Mouse (Mus musculus) forebrain, embryonic 12.5 days (tissue): ENCODE measurements around the gene Atp5l. TPM values are rescaled to one million over a fixed set of nuclear protein-coding genes. Genes with fewer than 3 reads are reported as not detected.
A peak's percentile ranks its signal among the peaks of the same experiment; 100 is the strongest.

Experiments
- ATAC-seq: fragments of 200-750 bp; cut with Nextera tagmentation; 2 replicates; pipeline ENCODE4 v1.8.0; 2017; ENCODE audit warnings: moderate TSS enrichment; ENCODE audit not compliant: low FRiP score
- H3K27ac ChIP-seq: fragments of 300-500 bp; sonication (generic); 2 replicates; pipeline ENCODE4 v1.5.1; 2016; ENCODE audit warnings: mild to moderate bottlenecking
- H3K27me3 ChIP-seq: fragments of 300-500 bp; sonication (generic); 2 replicates; pipeline ENCODE4 v1.6.1; 2016; ENCODE audit warnings: mild to moderate bottlenecking
- H3K36me3 ChIP-seq: fragments of 300-500 bp; sonication (generic); replicated peaks from 2 replicates; pipeline ENCODE4 v1.6.1; 2016; ENCODE audit warnings: mild to moderate bottlenecking
- H3K4me1 ChIP-seq: fragments of 300-500 bp; sonication (generic); 2 replicates; pipeline ENCODE4 v1.6.1; 2016
- H3K4me2 ChIP-seq: fragments of 300-500 bp; sonication (generic); 2 replicates; pipeline ENCODE4 v1.6.1; 2016; ENCODE audit warnings: mild to moderate bottlenecking, moderate library complexity
- H3K4me3 ChIP-seq: fragments of 300-500 bp; sonication (generic); replicated peaks from 2 replicates; pipeline ENCODE4 v1.5.1; 2016; ENCODE audit warnings: mild to moderate bottlenecking
- H3K9ac ChIP-seq: fragments of 300-500 bp; sonication (generic); 2 replicates; pipeline ENCODE4 v1.6.1; 2016; ENCODE audit warnings: mild to moderate bottlenecking
- H3K9me3 ChIP-seq: fragments of 300-500 bp; sonication (generic); 2 replicates; pipeline ENCODE4 v1.6.1; 2016
- WGBS: fragments of 180-500 bp; shearing (Covaris S2); methylation state at CpG from one replicate; pipeline ENCODE4 v1.1.7; 2016; 5-methylcytosine and 5-hydroxymethylcytosine counted together
- polyA plus RNA-seq: library from polyadenylated mRNA; unstranded; fragments of >200 nt; fragmentation: Nextera tagmentation; extraction: Ambion mirVana; gene quantifications from 2 replicates; pipeline ENCODE4 v1.2.1, GENCODE M21; 2016

Atp5l gene
- polyA plus RNA-seq, 1 experiment from 2014 or later: 567 TPM

DNA sequence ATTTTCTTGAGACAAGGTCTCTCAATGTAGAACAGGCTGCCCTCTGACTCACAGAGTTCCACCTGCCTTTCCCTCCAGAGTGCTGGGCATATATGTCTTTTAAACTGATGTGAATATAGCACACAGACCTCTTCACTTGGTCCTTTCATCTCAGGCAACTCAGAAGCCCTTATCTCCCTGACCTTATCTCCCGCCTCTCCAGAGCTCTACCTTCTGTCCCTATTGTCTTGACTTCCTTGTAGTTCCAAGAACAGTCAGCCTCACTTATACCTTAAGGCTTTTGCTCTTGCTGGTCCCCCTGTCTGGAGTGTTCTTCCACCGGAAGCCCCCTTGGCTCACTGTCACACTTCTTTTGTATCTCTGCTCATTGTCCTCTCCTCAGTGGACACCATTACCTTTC lies 30.4 kb downstream of the Atp5l start:
- Histone ChIP-seq H3K9ac (no peak overlapping the region), H3K4me2 (no peak overlapping the region), H3K36me3 (no peaks in the 10 kb centered on the region), H3K27ac (no peak overlapping the region), H3K4me3 (no peak overlapping the region), H3K27me3 (peaks cover 4% of the 10 kb centered on the region; the same call in 1 of the 2 replicates), H3K9me3 (no peaks in the 10 kb centered on the region), H3K4me1 (no peaks in the 10 kb centered on the region)
- 65% methylated on average over 2 of the region's 2 CpGs for WGBS
- ATAC-seq: no peak

DNA sequence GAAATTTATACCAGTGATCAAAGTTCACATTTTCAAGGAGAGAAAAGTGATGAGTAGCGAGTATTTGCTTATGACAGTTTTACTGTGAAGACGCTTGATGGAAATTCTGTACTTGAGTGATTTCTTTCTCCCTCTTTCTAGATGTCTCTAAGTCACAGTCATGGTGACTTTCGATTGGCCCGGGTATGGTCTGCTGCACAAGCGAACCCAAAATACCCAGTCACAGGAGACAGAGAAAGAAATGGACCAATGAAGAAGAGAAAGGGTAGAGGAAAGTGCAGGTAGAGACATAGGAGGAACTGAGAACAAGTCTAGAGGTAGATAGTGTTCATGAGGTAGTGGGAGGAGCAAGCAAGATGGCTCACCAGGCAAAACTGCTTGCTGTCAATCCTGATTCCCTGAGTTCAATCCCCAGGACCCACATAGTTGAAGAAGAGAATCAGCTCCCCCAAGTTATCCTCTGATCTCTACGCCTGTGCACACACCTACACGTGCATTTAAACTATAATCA lies 32.4 kb downstream of the Atp5l start:
- Histone ChIP-seq H3K4me1 (peaks cover 3% of the 10 kb centered on the region), H3K27me3 (peaks cover 4% of the 10 kb centered on the region; the same call in 1 of the 2 replicates), H3K4me3 (no peak overlapping the region), H3K4me2 (no peak overlapping the region), H3K27ac (no peak overlapping the region), H3K9ac (no peak overlapping the region), H3K9me3 (no peaks in the 10 kb centered on the region), H3K36me3 (no peaks in the 10 kb centered on the region)
- WGBS: 83% methylated on average over 7 of the region's 7 CpGs
- ATAC-seq: no peak

DNA sequence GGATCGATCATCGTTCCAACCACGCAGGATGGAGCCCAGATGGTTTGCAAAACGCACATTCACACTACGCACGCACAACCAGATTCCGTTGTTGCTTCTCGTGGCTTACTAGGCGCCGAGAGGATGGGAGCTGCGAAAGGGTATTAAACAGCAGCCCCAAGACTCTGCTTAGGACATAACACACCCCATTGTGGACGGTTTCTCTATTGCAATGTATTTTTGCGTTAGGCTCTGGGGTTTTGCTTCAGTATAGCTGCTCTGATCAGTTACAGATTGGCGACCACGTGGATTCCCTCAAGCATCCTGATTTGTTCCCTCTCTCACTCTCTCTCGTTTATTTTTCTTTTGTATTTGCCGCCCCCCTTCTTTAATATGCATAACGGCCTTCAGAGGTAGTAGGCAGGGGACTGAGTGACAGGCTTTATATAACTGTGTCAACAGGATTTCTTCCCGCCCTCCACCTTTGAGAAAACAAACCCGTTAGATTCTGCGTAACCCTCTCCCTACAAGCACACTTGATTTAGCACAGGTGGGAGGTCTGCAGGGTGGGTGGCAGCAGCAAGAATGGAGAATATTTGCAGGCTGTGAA lies 37.5 kb downstream of the Atp5l start:
- no peak for ATAC-seq
- peak overlapping the region; percentile 99 for H3K27ac ChIP-seq
- no peaks in the 10 kb centered on the region for H3K9me3 ChIP-seq
- peak overlapping the region; percentile 81 for H3K9ac ChIP-seq
- H3K4me2 ChIP-seq: peak overlapping the region; percentile 88
- H3K27me3 ChIP-seq: no peaks in the 10 kb centered on the region
- peaks cover 24% of the 10 kb centered on the region for H3K4me1 ChIP-seq
- under 1% methylated on average over 21 of the region's 21 CpGs for WGBS
- H3K36me3 ChIP-seq: no peaks in the 10 kb centered on the region
- H3K4me3 ChIP-seq: peak overlapping the region; percentile 94

DNA sequence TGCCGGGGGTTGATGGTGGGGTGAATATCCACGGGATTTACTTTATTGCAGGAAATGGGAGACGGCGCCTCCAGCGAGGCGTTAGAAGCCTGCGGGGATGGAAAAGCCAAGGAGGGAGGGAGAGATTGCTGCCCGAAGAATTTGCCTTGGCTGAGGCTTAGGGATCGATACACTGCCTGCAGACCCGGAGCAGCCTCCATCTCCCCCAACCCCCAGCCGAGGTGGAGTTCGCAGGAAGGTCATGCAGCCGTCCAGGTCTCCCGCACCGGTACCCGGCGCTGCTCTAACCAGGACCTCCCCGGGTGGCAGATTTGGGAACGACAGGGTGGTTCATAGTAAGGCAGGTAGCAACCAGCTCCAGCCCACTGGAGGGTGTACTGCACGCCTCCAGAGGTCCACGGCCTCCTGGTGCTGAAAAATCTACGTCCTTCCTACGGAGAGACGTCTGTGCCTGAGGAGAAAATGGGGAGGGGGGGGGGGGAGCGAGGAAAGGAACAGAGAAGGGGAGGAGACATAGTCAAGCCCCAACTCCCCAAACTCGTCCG lies 38.0 kb downstream of the Atp5l start:
- peak; percentile 61 for ATAC-seq
- peaks cover 29% of the 10 kb centered on the region for H3K4me1 ChIP-seq
- H3K4me2 ChIP-seq: peak overlapping the region; percentile 88
- no peaks in the 10 kb centered on the region for H3K9me3 ChIP-seq
- peaks cover 4% of the 10 kb centered on the region; the same call in 1 of the 2 replicates for H3K36me3 ChIP-seq
- H3K4me3 ChIP-seq: peak overlapping the region; percentile 94
- H3K9ac ChIP-seq: peak overlapping the region; percentile 81
- 0% methylated on average over 26 of the region's 27 CpGs for WGBS
- peak overlapping the region; percentile 99 for H3K27ac ChIP-seq
- no peaks in the 10 kb centered on the region for H3K27me3 ChIP-seq

DNA sequence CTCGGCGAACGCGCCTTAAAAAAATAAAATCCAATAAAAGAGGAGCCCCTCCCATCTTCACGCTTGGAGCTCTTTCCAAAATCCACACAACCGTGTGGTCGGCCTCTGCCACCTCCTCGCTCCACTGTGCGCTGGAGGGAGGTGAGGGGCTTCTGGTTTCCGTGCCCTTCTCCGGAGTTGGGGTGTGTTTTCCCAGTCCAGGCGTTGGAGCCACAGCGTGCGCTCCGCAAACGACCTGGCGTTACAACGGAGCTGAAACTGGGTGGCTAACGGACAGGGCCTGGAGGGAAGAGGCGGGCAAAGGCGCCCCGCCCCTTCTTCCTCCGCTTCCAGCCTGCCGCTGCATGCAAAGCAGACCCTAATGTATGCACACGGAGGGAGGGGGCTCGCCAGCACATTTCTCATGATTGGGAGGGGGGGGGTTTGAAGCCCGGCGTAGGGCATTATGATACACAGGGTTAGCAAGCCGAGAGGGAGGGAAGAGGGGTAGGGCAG lies 38.6 kb downstream of the Atp5l start:
- Histone ChIP-seq H3K36me3 (peaks cover 9% of the 10 kb centered on the region), H3K9me3 (no peaks in the 10 kb centered on the region), H3K4me1 (peaks cover 34% of the 10 kb centered on the region), H3K4me3 (peak overlapping the region; percentile 94), H3K27me3 (no peaks in the 10 kb centered on the region), H3K4me2 (peak overlapping the region; percentile 88), H3K27ac (peak overlapping the region; percentile 99), H3K9ac (peak overlapping the region; percentile 81)
- WGBS: under 1% methylated on average over 28 of the region's 29 CpGs
- ATAC-seq: peak; percentile 83

DNA sequence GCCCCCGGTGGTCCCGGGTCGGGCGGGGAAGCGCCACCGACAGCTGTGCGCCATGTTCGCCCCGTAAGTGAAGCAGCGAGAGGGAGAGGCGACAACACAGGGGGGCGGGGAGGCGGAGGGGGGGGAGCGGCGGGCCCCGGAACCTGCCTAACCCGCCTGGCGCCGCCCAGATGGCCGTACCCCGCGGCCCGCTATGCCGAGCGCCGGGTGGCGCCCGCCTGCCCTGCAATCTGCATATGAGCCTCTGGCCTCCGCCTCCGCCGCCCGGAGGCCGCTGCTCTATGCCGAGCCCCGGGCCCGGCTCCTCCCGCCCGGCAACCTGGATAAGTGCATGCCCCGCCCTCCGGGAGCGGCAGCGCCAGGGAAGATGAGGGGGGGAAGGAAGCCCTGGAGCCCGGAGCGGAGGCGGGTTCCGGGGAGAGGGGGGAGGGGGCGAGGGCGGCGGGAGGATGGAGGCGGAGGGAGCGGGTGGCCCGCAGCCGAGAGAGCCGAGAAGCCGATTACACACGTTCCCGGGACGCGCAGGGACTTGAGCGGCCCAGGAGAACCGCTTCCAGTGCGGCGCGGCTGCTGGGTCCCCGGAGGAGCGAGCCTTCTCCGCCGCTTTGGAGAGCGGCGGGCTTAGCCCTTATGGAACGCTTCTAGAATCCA lies 39.2 kb downstream of the Atp5l start, which contains the start of gene Kmt2a:
Gene Kmt2a, minus strand, starts transcription at position 76 of the 651 bp plus-strand sequence.
- Histone ChIP-seq H3K4me3 (peak within 1 kb of the TSS; percentile 94), H3K4me1 (peaks cover 41% of the 10 kb centered on the region), H3K4me2 (peak within 1 kb of the TSS; percentile 88), H3K27ac (peak within 1 kb of the TSS; percentile 99), H3K36me3 (peaks cover 10% of the 10 kb centered on the region), H3K27me3 (no peaks in the 10 kb centered on the region), H3K9me3 (no peaks in the 10 kb centered on the region), H3K9ac (peak within 1 kb of the TSS; percentile 99)
- under 1% methylated on average over 33 of the region's 71 CpGs for WGBS
- peak; percentile 80 for ATAC-seq

DNA sequence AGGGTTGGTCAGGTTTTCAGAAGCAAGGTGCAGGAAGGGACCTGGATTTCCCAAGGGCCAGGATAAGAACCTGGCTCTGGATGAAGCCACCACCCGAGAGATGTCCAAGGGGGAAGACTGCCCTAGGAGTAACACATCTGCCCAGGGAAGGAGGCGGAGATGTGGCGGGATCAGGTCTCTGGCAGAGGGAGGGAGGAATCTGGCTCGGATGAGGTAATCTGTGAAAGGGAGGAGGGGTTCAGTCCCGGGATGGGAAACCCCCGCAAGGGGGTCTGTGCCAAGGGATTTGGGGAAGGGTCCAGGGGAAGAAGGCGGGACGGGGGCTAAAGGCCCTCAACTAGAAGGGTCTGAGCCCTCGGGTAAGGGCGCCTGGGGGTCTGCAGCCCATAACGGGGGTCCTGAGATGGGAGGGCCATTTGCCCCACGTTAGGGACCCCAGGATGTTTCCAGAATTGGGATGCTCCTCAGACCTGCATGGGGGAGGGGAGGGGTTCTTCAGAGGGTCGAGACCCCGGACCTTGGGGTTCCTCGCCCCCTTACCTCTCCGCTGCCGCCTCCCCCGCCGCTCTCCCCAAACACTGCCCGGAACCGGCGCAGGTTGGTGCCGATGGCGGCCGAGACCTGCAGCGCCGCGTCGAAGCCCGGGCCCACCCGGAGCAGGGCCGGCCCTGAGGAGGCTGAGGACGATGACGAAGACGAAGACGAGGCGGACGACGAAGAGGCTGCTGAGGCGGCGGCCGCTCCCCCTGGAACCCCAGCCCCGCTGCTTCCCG lies 40.0 kb downstream of the Atp5l start:
- peak; percentile 16; the same call in 1 of the 2 replicates for ATAC-seq
- peak overlapping the region; percentile 99 for H3K27ac ChIP-seq
- no peaks in the 10 kb centered on the region for H3K27me3 ChIP-seq
- under 1% methylated on average over 41 of the region's 44 CpGs for WGBS
- peaks cover 49% of the 10 kb centered on the region for H3K4me1 ChIP-seq
- peaks cover 10% of the 10 kb centered on the region for H3K36me3 ChIP-seq
- no peaks in the 10 kb centered on the region for H3K9me3 ChIP-seq
- H3K9ac ChIP-seq: peak overlapping the region; percentile 99
- H3K4me2 ChIP-seq: peak overlapping the region; percentile 88
- H3K4me3 ChIP-seq: peak overlapping the region; percentile 94

DNA sequence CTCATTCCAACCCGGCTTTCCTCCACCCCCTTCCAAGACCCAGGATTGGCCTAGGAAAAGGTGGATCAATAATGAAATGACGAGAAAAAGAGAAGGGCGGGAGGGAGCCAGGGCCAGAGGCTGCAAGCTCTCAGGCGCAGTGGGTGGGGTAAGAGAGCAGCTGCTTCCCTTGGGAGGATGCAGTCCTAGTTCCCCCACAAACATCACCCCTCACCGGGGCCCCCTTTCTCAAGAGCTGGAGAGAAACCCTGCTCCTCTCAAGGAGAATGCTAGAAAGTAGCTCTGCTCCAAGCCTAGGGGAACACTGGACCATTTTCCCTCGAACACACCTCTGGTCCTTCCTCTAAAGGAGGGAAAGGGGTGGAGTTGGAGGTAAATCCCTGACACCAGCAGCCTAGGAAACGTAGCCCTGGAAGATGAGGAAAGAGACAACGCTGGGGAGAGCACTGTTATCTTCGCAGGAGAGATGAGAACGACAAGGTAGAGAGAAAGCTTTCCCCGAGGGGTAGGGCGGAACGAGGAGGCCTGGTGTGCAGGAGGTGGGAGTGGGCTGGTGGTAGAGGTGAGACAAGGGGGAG lies 40.8 kb downstream of the Atp5l start:
- Histone ChIP-seq H3K4me2 (peak overlapping the region; percentile 88), H3K4me1 (peaks cover 55% of the 10 kb centered on the region), H3K9ac (peak overlapping the region; percentile 99), H3K27ac (peak overlapping the region; percentile 99), H3K36me3 (peaks cover 10% of the 10 kb centered on the region), H3K27me3 (no peaks in the 10 kb centered on the region), H3K4me3 (peak overlapping the region; percentile 94), H3K9me3 (no peaks in the 10 kb centered on the region)
- ATAC-seq: no peak
- under 1% methylated on average over 13 of the region's 13 CpGs for WGBS

DNA sequence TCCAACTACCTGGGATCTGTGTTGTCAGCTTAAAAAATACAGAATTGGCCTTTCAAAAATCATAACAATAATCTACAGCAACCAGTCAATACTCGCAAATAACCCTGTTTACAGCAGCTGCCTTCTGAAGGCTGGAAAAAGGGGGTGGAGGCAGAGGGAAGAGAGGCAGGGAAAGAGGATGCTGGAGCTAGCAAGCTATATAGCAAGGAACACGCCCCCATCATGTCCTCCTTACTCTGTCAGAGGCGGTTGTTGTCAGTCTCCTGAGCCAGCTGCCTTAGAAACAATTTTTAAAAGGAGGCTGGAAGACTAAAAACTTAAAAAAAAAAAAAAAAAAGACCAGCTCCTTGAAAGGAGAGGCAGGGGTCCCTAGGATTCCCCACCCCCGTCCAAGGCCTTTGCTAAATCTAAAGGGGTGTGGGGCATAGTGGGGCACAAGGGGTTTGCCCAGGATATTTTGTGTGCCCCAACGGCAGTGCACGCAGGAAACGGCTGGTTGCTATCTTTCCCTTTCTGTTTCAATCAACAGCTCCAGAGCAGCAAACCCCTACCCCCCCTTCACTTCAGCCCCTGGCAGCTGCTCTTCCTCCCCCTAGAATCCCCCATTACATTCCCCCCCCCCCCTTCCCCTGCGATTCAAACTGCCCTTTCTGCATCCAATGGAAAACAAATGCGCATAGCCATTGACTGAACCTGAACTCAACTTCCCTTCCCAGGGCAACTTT lies 41.6 kb downstream of the Atp5l start:
- 17% methylated on average over 9 of the region's 9 CpGs for WGBS
- Histone ChIP-seq H3K9ac (peak overlapping the region; percentile 99), H3K4me2 (peak overlapping the region; percentile 88), H3K27me3 (no peaks in the 10 kb centered on the region), H3K27ac (peak overlapping the region; percentile 99), H3K9me3 (no peaks in the 10 kb centered on the region), H3K36me3 (peaks cover 10% of the 10 kb centered on the region), H3K4me1 (peaks cover 63% of the 10 kb centered on the region), H3K4me3 (peak overlapping the region; percentile 94)
- no peak for ATAC-seq

DNA sequence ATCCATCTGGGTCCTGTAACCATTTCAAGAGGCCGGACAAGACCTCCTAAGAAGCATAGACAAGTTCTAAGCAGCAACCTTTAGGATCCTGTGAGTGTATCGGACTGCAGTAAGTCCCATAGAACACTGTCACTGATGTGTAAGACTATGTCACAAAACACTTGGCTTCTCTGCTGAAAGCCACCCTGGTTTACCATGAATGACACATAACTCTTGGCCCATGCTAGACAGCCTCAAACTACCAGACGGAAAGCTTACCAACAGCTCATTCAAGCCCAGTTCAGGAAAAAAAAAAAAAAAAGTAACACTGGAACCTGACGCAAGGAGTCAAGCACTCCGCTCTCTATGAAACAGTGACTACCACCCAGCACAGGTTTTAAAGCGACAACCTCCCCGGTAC lies 42.9 kb downstream of the Atp5l start:
- Histone ChIP-seq H3K4me3 (no peak overlapping the region), H3K27ac (no peak overlapping the region), H3K9ac (no peak overlapping the region), H3K36me3 (peaks cover 10% of the 10 kb centered on the region), H3K4me2 (peak overlapping the region; percentile 88), H3K9me3 (no peaks in the 10 kb centered on the region), H3K27me3 (no peaks in the 10 kb centered on the region), H3K4me1 (peaks cover 66% of the 10 kb centered on the region)
- ATAC-seq: no peak
- WGBS: 92% methylated on average over 7 of the region's 7 CpGs

DNA sequence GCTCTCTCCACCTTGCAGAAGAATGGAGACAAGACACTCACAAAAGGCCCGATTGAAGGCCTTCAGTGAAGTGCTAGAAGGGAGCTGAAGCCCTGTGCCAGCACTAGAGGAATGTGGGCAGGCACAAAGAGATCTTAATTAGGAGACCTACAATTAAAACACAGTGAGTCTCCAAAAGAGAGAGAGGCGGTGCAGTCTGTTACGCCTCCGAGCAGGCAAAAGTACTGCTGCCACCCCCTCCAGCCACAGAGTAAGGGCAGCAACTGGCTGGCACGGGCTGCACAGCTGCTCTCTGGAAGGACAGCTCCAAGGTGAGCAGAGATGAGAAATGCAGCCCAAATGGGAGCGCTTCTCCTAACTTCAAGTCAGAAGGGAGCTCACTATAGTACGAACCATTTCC lies 45.1 kb downstream of the Atp5l start:
- H3K9ac ChIP-seq: no peak overlapping the region
- 0 out of 2 replicates have a peak overlapping the region, but pooled peaks have one; percentile 32 for H3K27ac ChIP-seq
- H3K4me2 ChIP-seq: peak overlapping the region; percentile 33
- H3K4me1 ChIP-seq: peaks cover 74% of the 10 kb centered on the region
- no peaks in the 10 kb centered on the region for H3K9me3 ChIP-seq
- no peaks in the 10 kb centered on the region for H3K27me3 ChIP-seq
- peak; percentile 49; the same call in 1 of the 2 replicates for ATAC-seq
- 28% methylated on average over 7 of the region's 7 CpGs for WGBS
- H3K36me3 ChIP-seq: peaks cover 15% of the 10 kb centered on the region
- H3K4me3 ChIP-seq: 0 out of 2 replicates have a peak overlapping the region, but pooled peaks have one; percentile 9
